In genomic region chr13:114456224-114456623, GRCm38 (mm10) we compare ENCODE assay signal across 8 mouse cellular contexts. TPM values are rescaled to one million over a fixed set of nuclear protein-coding genes. Genes with fewer than 3 reads are reported as not detected.
DNase-seq lines count a peak whose midpoint lies in the region; ATAC-seq and TF ChIP-seq lines count a peak whose summit lies in the region.

No protein-coding gene starts in this region.

- no peak for TF ChIP-seq POLR2A in testis, adult 2 months (IDR thresholded peaks at IDR 0.05; ENCODE audit: control insufficient read depth, low read depth, low read length)

- peak; percentile 12 for DNase-seq in right cerebral cortex, adult 18-20 months
- no peak for DNase-seq in right cerebral cortex, postnatal 25 days
- peak; percentile 66 for DNase-seq in embryonic facial prominence, embryonic 10.5 days (ENCODE audit: low spot score)
- DNase-seq in kidney, postnatal 0 days (ENCODE audit: low spot score), result peak; percentile 47
- DNase-seq in midbrain, embryonic 10.5 days (ENCODE audit: low spot score), result peak; percentile 69
- DNase-seq in layer of hippocampus, adult 11-12 months (ENCODE audit: low spot score), result no peak

- peaks cover 68% of the 10 kb centered on the region for H3K27me3 ChIP-seq in embryonic facial prominence, embryonic 10.5 days (replicated peaks; ENCODE audit: low read depth, poor library complexity, severe bottlenecking)
- H3K27me3 ChIP-seq in heart, embryonic 13.5 days (replicated peaks), result peaks cover 43% of the 10 kb centered on the region
- peaks cover 19% of the 10 kb centered on the region for H3K27me3 ChIP-seq in kidney, postnatal 0 days (ENCODE audit: insufficient read depth, low read length)
- H3K27me3 ChIP-seq in midbrain, embryonic 10.5 days (ENCODE audit: low read depth, poor library complexity, severe bottlenecking), result peaks cover 47% of the 10 kb centered on the region
- H3K27me3 ChIP-seq in testis, adult 2 months (ENCODE audit: control insufficient read depth, insufficient read depth, low read length), result peaks cover 8% of the 10 kb centered on the region; the same call in 1 of the 2 replicates

- peak overlapping the region; percentile 97 for H3K4me2 ChIP-seq in heart, embryonic 13.5 days
- peak overlapping the region; percentile 99 for H3K4me2 ChIP-seq in kidney, postnatal 0 days (ENCODE audit: low read length)

- 1% methylated on average over 14 of the region's 14 CpGs for WGBS in embryonic facial prominence, embryonic 10.5 days
- 3% methylated on average over 14 of the region's 14 CpGs for WGBS in heart, embryonic 13.5 days
- WGBS in kidney, postnatal 0 days, result 3% methylated on average over 14 of the region's 14 CpGs
- WGBS in midbrain, embryonic 10.5 days, result 0% methylated on average over 14 of the region's 14 CpGs

- H3K4me3 ChIP-seq in embryonic facial prominence, embryonic 10.5 days, result peak overlapping the region; percentile 64
- H3K4me3 ChIP-seq in heart, embryonic 13.5 days, result peak overlapping the region; percentile 70
- peak overlapping the region; percentile 48 for H3K4me3 ChIP-seq in kidney, postnatal 0 days (replicated peaks; ENCODE audit: low read depth, low read length)
- peak overlapping the region; percentile 80 for H3K4me3 ChIP-seq in midbrain, embryonic 10.5 days
- H3K4me3 ChIP-seq in testis, adult 2 months (ENCODE audit: control insufficient read depth, low read depth, low read length), result peak overlapping the region; percentile 21

- TF ChIP-seq CTCF in kidney, postnatal 0 days (IDR thresholded peaks at IDR 0.05; ENCODE audit: low read depth), result peak; percentile 46
- no peak for TF ChIP-seq CTCF in testis, adult 2 months (IDR thresholded peaks at IDR 0.05; ENCODE audit: control insufficient read depth, insufficient read depth, insufficient replicate concordance, low read depth, low read length)

- peak; percentile 20; the same call in 1 of the 2 replicates for ATAC-seq in heart, embryonic 13.5 days (ENCODE audit: extremely low read depth, insufficient number of reproducible peaks, low FRiP score, low TSS enrichment)
- no peak for ATAC-seq in kidney, postnatal 0 days (replicated peaks; ENCODE audit: low FRiP score, low read depth)

- peak overlapping the region; percentile 72 for H3K9ac ChIP-seq in heart, embryonic 13.5 days
- no peak overlapping the region for H3K9ac ChIP-seq in kidney, postnatal 0 days (ENCODE audit: low read depth, low read length)

- peaks cover 7% of the 10 kb centered on the region for H3K36me3 ChIP-seq in embryonic facial prominence, embryonic 10.5 days (replicated peaks)
- H3K36me3 ChIP-seq in heart, embryonic 13.5 days, result no peaks in the 10 kb centered on the region
- H3K36me3 ChIP-seq in kidney, postnatal 0 days (ENCODE audit: insufficient read depth, low read length), result no peaks in the 10 kb centered on the region
- peaks cover 44% of the 10 kb centered on the region for H3K36me3 ChIP-seq in midbrain, embryonic 10.5 days
- no peaks in the 10 kb centered on the region for H3K36me3 ChIP-seq in testis, adult 2 months (ENCODE audit: control insufficient read depth, insufficient read depth, low read length)

- H3K4me1 ChIP-seq in embryonic facial prominence, embryonic 10.5 days, result peaks cover 42% of the 10 kb centered on the region
- H3K4me1 ChIP-seq in heart, embryonic 13.5 days, result peaks cover 17% of the 10 kb centered on the region
- peaks cover 12% of the 10 kb centered on the region; the same call in 1 of the 2 replicates for H3K4me1 ChIP-seq in kidney, postnatal 0 days (replicated peaks; ENCODE audit: insufficient read depth, low read length)
- H3K4me1 ChIP-seq in midbrain, embryonic 10.5 days, result peaks cover 41% of the 10 kb centered on the region
- H3K4me1 ChIP-seq in testis, adult 2 months (ENCODE audit: control insufficient read depth, insufficient read depth, low read length), result peaks cover 13% of the 10 kb centered on the region

- no peaks in the 10 kb centered on the region for H3K9me3 ChIP-seq in embryonic facial prominence, embryonic 10.5 days
- H3K9me3 ChIP-seq in heart, embryonic 13.5 days, result no peaks in the 10 kb centered on the region
- H3K9me3 ChIP-seq in kidney, postnatal 0 days (replicated peaks; ENCODE audit: low read length), result no peaks in the 10 kb centered on the region
- H3K9me3 ChIP-seq in midbrain, embryonic 10.5 days (replicated peaks), result peaks cover 3% of the 10 kb centered on the region; the same call in 1 of the 2 replicates

- peak overlapping the region; percentile 11; the same call in 1 of the 2 replicates for H3K27ac ChIP-seq in embryonic facial prominence, embryonic 10.5 days (replicated peaks)
- no peak overlapping the region for H3K27ac ChIP-seq in heart, embryonic 13.5 days (replicated peaks)
- no peak overlapping the region for H3K27ac ChIP-seq in kidney, postnatal 0 days
- peak overlapping the region; percentile 95 for H3K27ac ChIP-seq in midbrain, embryonic 10.5 days (replicated peaks)
- no peak overlapping the region for H3K27ac ChIP-seq in testis, adult 2 months (ENCODE audit: control insufficient read depth, insufficient read depth, low read depth, low read length)

RNA-seq across cellular contexts. Expression of gene Fst, which starts 2.5 kb away (rescaled TPM):
- 9.4 and 10.7 TPM in 2 replicates for polyA plus RNA-seq in embryonic facial prominence, embryonic 10.5 days (2016; fragmentation: Nextera tagmentation; extraction: Ambion mirVana)
- polyA plus RNA-seq in heart, embryonic 13.5 days (2015; fragmentation: Nextera tagmentation; extraction: Ambion mirVana), result 7.4 and 7.5 TPM in 2 replicates
- polyA plus RNA-seq in kidney, postnatal 0 days (2015; fragmentation: Nextera tagmentation; extraction: Ambion mirVana), result 1.7 and 2.9 TPM in 2 replicates
- 40.5 and 43.1 TPM in 2 replicates for polyA plus RNA-seq in midbrain, embryonic 10.5 days (2016; fragmentation: Nextera tagmentation; extraction: Ambion mirVana)
- polyA plus RNA-seq in testis, adult 2 months (2012; rRNA removed), result 0.22 and 0.51 TPM in 2 replicates

Comparison
In these comparisons a context has a peak if more than half of its experiments do, and no peak if none do; other contexts are left out.
1. DNase-seq: peak in right cerebral cortex, adult 18-20 months (single experiment), embryonic facial prominence, embryonic 10.5 days (single experiment), kidney, postnatal 0 days (single experiment) and midbrain, embryonic 10.5 days (single experiment); none in right cerebral cortex, postnatal 25 days (single experiment) and layer of hippocampus, adult 11-12 months (single experiment).
2. H3K27ac ChIP-seq: peak in embryonic facial prominence, embryonic 10.5 days (single experiment) and midbrain, embryonic 10.5 days (single experiment); none in heart, embryonic 13.5 days (single experiment), kidney, postnatal 0 days (single experiment) and testis, adult 2 months (single experiment).
3. H3K4me3 ChIP-seq: peak in every context shown above with its lines; median percentile 80 in midbrain, embryonic 10.5 days; 70 in heart, embryonic 13.5 days; 64 in embryonic facial prominence, embryonic 10.5 days; 48 in kidney, postnatal 0 days; 21 in testis, adult 2 months.